Mouse (Mus musculus): ENCODE measurements around the gene Isg15. TPM values are rescaled to one million over a fixed set of nuclear protein-coding genes. Genes with fewer than 3 reads are reported as not detected.

Gene Isg15
- polyA plus RNA-seq, 1 experiment from 2014 or later, result not detected

Small RNAs within 50 kb of the gene (microRNA-seq; reads per million reads assigned to microRNA genes)
- 4.6 reads per million, percentile 19 among the genes with 10 or more reads in this experiment for gene Mir7658

Other genes with a start within 250 kb of the Isg15 start
- gene C1qtnf12, start 238.5 kb downstream of the Isg15 start, polyA plus RNA-seq (2014; fragmentation: Nextera tagmentation; extraction: Ambion mirVana), result 129 and 142 TPM in 2 replicates
- gene B3galt6, start 208.2 kb downstream of the Isg15 start, polyA plus RNA-seq (2014; fragmentation: Nextera tagmentation; extraction: Ambion mirVana), result 20.0 and 20.8 TPM in 2 replicates
- gene Sdf4, start 207.9 kb downstream of the Isg15 start, polyA plus RNA-seq (2014; fragmentation: Nextera tagmentation; extraction: Ambion mirVana), result 131 and 165 TPM in 2 replicates
- 0.76 and 0.77 TPM in 2 replicates for gene Tnfrsf4, start 187.0 kb downstream of the Isg15 start, polyA plus RNA-seq (2014; fragmentation: Nextera tagmentation; extraction: Ambion mirVana)
- gene Tnfrsf18, start 174.7 kb downstream of the Isg15 start, polyA plus RNA-seq (2014; fragmentation: Nextera tagmentation; extraction: Ambion mirVana), result 2.3 and 2.8 TPM in 2 replicates
- 3.5 and 6.0 TPM in 2 replicates for gene Ttll10, start 141.4 kb downstream of the Isg15 start, polyA plus RNA-seq (2014; fragmentation: Nextera tagmentation; extraction: Ambion mirVana)
- 30.2 and 47.3 TPM in 2 replicates for gene 9430015G10Rik, start 90.8 kb downstream of the Isg15 start, polyA plus RNA-seq (2014; fragmentation: Nextera tagmentation; extraction: Ambion mirVana)
- gene Rnf223, start 70.3 kb downstream of the Isg15 start, polyA plus RNA-seq (2014; fragmentation: Nextera tagmentation; extraction: Ambion mirVana), result 0.35 and 0.57 TPM in 2 replicates
- gene Agrn, start 3.3 kb downstream of the Isg15 start, polyA plus RNA-seq (2014; fragmentation: Nextera tagmentation; extraction: Ambion mirVana), result 61.6 and 83.9 TPM in 2 replicates
- 1.0 and 1.6 TPM in 2 replicates for gene AW011738, start 2.5 kb upstream of the Isg15 start, polyA plus RNA-seq (2014; fragmentation: Nextera tagmentation; extraction: Ambion mirVana)
- gene Perm1, start 15.1 kb upstream of the Isg15 start, polyA plus RNA-seq (2014; fragmentation: Nextera tagmentation; extraction: Ambion mirVana), result 0.67 and 0.92 TPM in 2 replicates
- 17.4 and 20.3 TPM in 2 replicates for gene Plekhn1, start 34.0 kb upstream of the Isg15 start, polyA plus RNA-seq (2014; fragmentation: Nextera tagmentation; extraction: Ambion mirVana)
- 79.7 and 109 TPM in 2 replicates for gene Noc2l, start 35.2 kb upstream of the Isg15 start, polyA plus RNA-seq (2014; fragmentation: Nextera tagmentation; extraction: Ambion mirVana)
- gene Samd11, start 54.8 kb upstream of the Isg15 start, polyA plus RNA-seq (2014; fragmentation: Nextera tagmentation; extraction: Ambion mirVana), result 0.18 and 0.20 TPM in 2 replicates
- not detected in 2 replicates for gene Vmn2r-ps159, start 130.3 kb upstream of the Isg15 start, polyA plus RNA-seq (2014; fragmentation: Nextera tagmentation; extraction: Ambion mirVana)